Mouse (Mus musculus) G1E (cell line): ENCODE results near the gene Iqck.

ENCODE experiments used
- CTCF ChIP-seq: IDR thresholded peaks from 2 replicates; pipeline ENCODE4 v1.5.1; 2012; ENCODE audit warnings: low read depth, low read length, inconsistent platforms, mixed read lengths
- GATA1 ChIP-seq: IDR thresholded peaks from 2 replicates; pipeline ENCODE4 v1.6.1; 2012; ENCODE audit warnings: borderline replicate concordance, low read length, inconsistent platforms, mixed read lengths
- GATA2 ChIP-seq: IDR thresholded peaks from 2 replicates; pipeline ENCODE4 v1.6.1; 2012; ENCODE audit warnings: low read depth, low read length, inconsistent platforms, borderline replicate concordance

- TF ChIP-seq CTCF, result no peak
- TF ChIP-seq GATA1, result no peak
- no peak for TF ChIP-seq GATA2
Observed at GRCm38 (mm10) chr7:118973377-118973776, 117.8 kb downstream of the Iqck start.
